Mouse (Mus musculus): ENCODE measurements around the gene Lrit3. TPM values are rescaled to one million over a fixed set of nuclear protein-coding genes. Genes with fewer than 3 reads are reported as not detected.

Gene Lrit3
- total and polyA plus RNA-seq, 3 experiments, result not detected

DNA sequence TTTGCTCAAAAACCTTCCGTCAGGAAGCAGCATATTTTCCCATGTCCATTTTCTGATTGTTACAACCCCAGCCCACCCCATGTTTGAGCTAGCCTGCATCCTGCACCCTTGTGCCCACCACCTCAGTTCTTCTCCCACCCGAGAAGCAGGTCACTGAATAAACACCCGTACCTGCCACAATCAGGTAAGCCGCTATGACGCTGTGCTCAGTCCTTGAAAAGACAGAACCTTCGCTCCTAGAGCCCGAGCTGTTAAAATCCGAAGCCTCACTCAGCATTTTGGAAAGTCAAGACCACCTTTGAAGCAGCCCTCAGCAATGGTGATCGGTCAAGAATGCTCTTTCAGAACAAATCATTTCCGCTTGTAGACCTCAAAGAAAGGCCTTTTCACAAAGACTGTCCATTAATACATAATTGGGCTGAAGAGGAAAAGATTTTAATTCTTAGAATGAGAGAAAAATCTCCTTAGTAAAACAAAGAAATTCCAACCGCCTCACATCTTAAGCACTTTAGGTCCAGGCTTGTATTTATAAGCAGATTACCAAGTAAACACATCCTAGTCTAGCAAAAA lies 18.5 kb upstream of the Lrit3 start, which contains the start of gene Rrh:
Gene Rrh (minus strand): TSS at position 382 of the 570 bp plus-strand sequence.
- Histone ChIP-seq H3K4me1 (ENCODE audit: control insufficient read depth in 1 of 2, insufficient read depth in 2 of 2) (peaks cover 0 to 2% of the 10 kb centered on the region in 2 experiments; a peak in 1 of 4 replicates), H3K27me3 (replicated peaks) (no peaks in the 10 kb centered on the region), H3K79me2 (replicated peaks; ENCODE audit: control insufficient read depth, extremely low read depth, insufficient read depth, poor library complexity, severe bottlenecking) (peaks cover 8% of the 10 kb centered on the region), H3K9ac (ENCODE audit: insufficient read depth, low read depth) (no peak within 1 kb of the TSS; the same call in 1 of the 2 replicates), H3K4me2 (ENCODE audit: insufficient read depth, low read depth, poor library complexity, severe bottlenecking) (no peak within 1 kb of the TSS), H3K27ac (ENCODE audit: insufficient read depth, low read depth) (no peak within 1 kb of the TSS), H3K4me3 (replicated peaks in 1 of 3; ENCODE audit: low read depth in 2 of 3, low read length in 2 of 3, poor library complexity in 1 of 3) (no peak within 1 kb of the TSS), H3K36me3 (replicated peaks in 1 of 2; ENCODE audit: control insufficient read depth in 1 of 2, insufficient read depth in 1 of 2, low read length in 1 of 2) (peaks cover 28 to 74% of the 10 kb centered on the region in 2 experiments), H3K9me3 (replicated peaks; ENCODE audit: low read length) (no peaks in the 10 kb centered on the region)
- in situ Hi-C loops (cut with MboI; ENCODE audit: low pct_ligation_motif_present, low pct_unique_long_range_greater_than_20kb, low sequenced_read_pairs) (no loop called here), dilution Hi-C loops (cut with MboI; ENCODE audit: extremely low pct_ligation_motif_present, extremely low pct_unique_long_range_greater_than_20kb, low sequenced_read_pairs) (no loop called here)
- no peak for TF ChIP-seq EP300 (IDR thresholded peaks at IDR 0.05; ENCODE audit: low read length)
- TF ChIP-seq MAFK (IDR thresholded peaks at IDR 0.05; ENCODE audit: insufficient replicate concordance, low read length), result no peak
- no peak for TF ChIP-seq ZC3H11A (IDR thresholded peaks at IDR 0.05; ENCODE audit: low read depth, low read length)
- no peak for TF ChIP-seq TCF12 (IDR thresholded peaks at IDR 0.05; ENCODE audit: low read depth, low read length)
- no peak for TF ChIP-seq MEF2A (IDR thresholded peaks at IDR 0.05; ENCODE audit: borderline replicate concordance, low read depth, low read length)
- no peak for TF ChIP-seq MXI1 (IDR thresholded peaks at IDR 0.05; ENCODE audit: low read depth, low read length)
- no peak for TF ChIP-seq IRF4 (IDR thresholded peaks at IDR 0.05; ENCODE audit: low read depth, low read length)
- TF ChIP-seq MAZ (IDR thresholded peaks at IDR 0.05; ENCODE audit: low read depth, low read length), result no peak
- no peak for TF ChIP-seq RCOR1 (conservative IDR thresholded peaks at IDR 0.05; ENCODE audit: low read depth, low read length)
- no peak for TF ChIP-seq POLR2A (IDR thresholded peaks at IDR 0.05; ENCODE audit: low read depth, low read length)
- no peak for TF ChIP-seq GABPA (IDR thresholded peaks at IDR 0.05; ENCODE audit: insufficient replicate concordance, low read depth, low read length)
- no peak for TF ChIP-seq MYC (IDR thresholded peaks at IDR 0.05; ENCODE audit: low read depth, low read length)
- DNase-seq (ENCODE audit: extremely low read depth), result no peak

DNA sequence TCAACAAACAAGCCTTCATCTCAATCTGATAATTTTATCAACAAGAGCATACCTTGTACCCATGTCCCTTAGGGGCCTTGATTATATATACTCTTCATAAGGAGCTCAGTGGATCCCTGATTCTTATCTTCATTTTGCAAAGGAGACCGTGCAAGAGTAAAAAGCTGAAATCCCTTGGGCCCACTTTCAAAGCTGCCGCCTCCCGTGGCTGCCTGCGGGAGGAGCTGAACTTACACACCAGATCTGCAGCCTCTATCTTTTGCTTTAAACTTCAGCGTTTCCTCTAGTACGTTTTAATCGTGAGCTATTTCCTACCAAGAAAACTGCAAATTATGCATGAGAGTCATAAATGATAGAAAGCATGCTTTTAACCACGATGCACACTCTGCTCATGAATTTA lies 17.9 kb upstream of the Lrit3 start:
- dilution Hi-C loops (cut with MboI; ENCODE audit: extremely low pct_ligation_motif_present, extremely low pct_unique_long_range_greater_than_20kb, low sequenced_read_pairs) (no loop called here), in situ Hi-C loops (cut with MboI; ENCODE audit: low pct_ligation_motif_present, low pct_unique_long_range_greater_than_20kb, low sequenced_read_pairs) (no loop called here)
- no peak for TF ChIP-seq MAFK (IDR thresholded peaks at IDR 0.05; ENCODE audit: insufficient replicate concordance, low read length)
- TF ChIP-seq TBP (conservative IDR thresholded peaks at IDR 0.05; ENCODE audit: low read depth, low read length), result no peak
- no peak for TF ChIP-seq CTCF (conservative IDR thresholded peaks at IDR 0.05 in 1 of 2, IDR thresholded peaks at IDR 0.05 in 1 of 2; ENCODE audit: low read depth in 2 of 2, low read length in 2 of 2)
- TF ChIP-seq RAD21 (IDR thresholded peaks at IDR 0.05; ENCODE audit: low read depth, low read length), result no peak
- no peak for TF ChIP-seq NELFE (IDR thresholded peaks at IDR 0.05; ENCODE audit: low read depth, low read length)
- TF ChIP-seq ZKSCAN1 (IDR thresholded peaks at IDR 0.05; ENCODE audit: borderline replicate concordance, low read depth, low read length), result no peak
- no peak for TF ChIP-seq ELF1 (IDR thresholded peaks at IDR 0.05; ENCODE audit: low read depth, low read length)
- no peak for TF ChIP-seq USF1 (IDR thresholded peaks at IDR 0.05; ENCODE audit: low read depth, low read length)
- TF ChIP-seq UBTF (IDR thresholded peaks at IDR 0.05; ENCODE audit: low read depth, low read length), result no peak
- no peak overlapping the region for H3K4me2 ChIP-seq (ENCODE audit: insufficient read depth, low read depth, poor library complexity, severe bottlenecking)
- H3K27ac ChIP-seq (ENCODE audit: insufficient read depth, low read depth), result no peak overlapping the region
- H3K4me3 ChIP-seq (replicated peaks in 1 of 3; ENCODE audit: low read depth in 2 of 3, low read length in 2 of 3, poor library complexity in 1 of 3), result no peak overlapping the region
- no peaks in the 10 kb centered on the region for H3K9me3 ChIP-seq (replicated peaks; ENCODE audit: low read length)
- H3K36me3 ChIP-seq (replicated peaks in 1 of 2; ENCODE audit: control insufficient read depth in 1 of 2, insufficient read depth in 1 of 2, low read length in 1 of 2), result peaks cover 26 to 69% of the 10 kb centered on the region in 2 experiments
- DNase-seq (ENCODE audit: extremely low read depth), result no peak
- H3K9ac ChIP-seq (ENCODE audit: insufficient read depth, low read depth), result no peak overlapping the region
- 0 out of 4 replicates have a peak, but pooled peaks cover 0 to 2% of the 10 kb centered on the region in 2 experiments for H3K4me1 ChIP-seq (ENCODE audit: control insufficient read depth in 1 of 2, insufficient read depth in 2 of 2)
- H3K79me2 ChIP-seq (replicated peaks; ENCODE audit: control insufficient read depth, extremely low read depth, insufficient read depth, poor library complexity, severe bottlenecking), result 0 out of 2 replicates have a peak, but pooled peaks cover 6% of the 10 kb centered on the region
- H3K27me3 ChIP-seq (replicated peaks), result no peaks in the 10 kb centered on the region
